Mouse (Mus musculus) left cerebral cortex, postnatal 14 days (tissue): Measurements from ENCODE around the gene Rbpjl. TPM values are rescaled to one million over a fixed set of nuclear protein-coding genes. Genes with fewer than 3 reads are reported as not detected.

Experiments used
- DNase-seq, 2 experiments: peaks; one replicate each; pipeline ENCODE4 v3.0.0; 2021 to 2022; ENCODE audit warnings: low spot score in 2 of 2, mixed read lengths in 1 of 2
- intact Hi-C: fragments of 180-260 bp; cut with DNase I; formaldehyde crosslinking; loops from one replicate; pipeline ENCODE4 v1.15.1; 2025
- microRNA-seq, 2 experiments: library from miRNA; unstranded; fragments of <30 nt; microRNA quantifications; one replicate each; pipeline ENCODE4 v1.2.0; 2022
- total RNA-seq, 2 experiments: library from RNA; stranded (reverse); gene quantifications; 2 replicates each; pipeline ENCODE4 v1.2.3; 2021

Gene Rbpjl
- total RNA-seq, 2 experiments from 2014 or later = 0.32 to 0.42 TPM

GRCm38 (mm10) chr2:164455421-164456190 is 52.7 kb downstream of the Rbpjl start:
- intact Hi-C loops = loop anchor here (2.0 to 10.0 kb wide), 2 partner anchors 39 to 109 kb away; partner anchors contain the start of gene Wfdc2
- DNase-seq = no peak

DNA sequence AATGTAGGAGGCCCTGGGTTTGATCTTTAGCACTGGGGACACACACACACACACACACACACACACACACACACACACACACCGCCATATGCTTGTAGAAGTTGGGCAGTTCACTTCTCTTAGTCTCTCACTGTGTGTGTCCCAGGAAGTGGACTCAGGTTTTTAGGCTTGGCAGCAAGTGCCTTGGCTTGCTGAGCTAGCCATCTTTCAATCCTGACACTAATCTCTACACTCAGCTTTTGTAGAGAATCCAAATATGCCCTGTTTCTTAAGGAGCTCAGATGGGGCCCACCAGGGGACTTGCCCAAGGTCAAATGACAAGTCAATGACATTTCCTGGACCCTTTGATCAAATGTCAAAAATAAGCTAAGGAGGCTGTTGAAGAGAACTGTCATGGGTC is 53.5 kb downstream of the Rbpjl start:
- intact Hi-C loops = loop anchor here (10.0 kb wide), 1 partner anchor 108 kb away; the partner anchor contains the start of gene Wfdc2
- DNase-seq = no peak

DNA sequence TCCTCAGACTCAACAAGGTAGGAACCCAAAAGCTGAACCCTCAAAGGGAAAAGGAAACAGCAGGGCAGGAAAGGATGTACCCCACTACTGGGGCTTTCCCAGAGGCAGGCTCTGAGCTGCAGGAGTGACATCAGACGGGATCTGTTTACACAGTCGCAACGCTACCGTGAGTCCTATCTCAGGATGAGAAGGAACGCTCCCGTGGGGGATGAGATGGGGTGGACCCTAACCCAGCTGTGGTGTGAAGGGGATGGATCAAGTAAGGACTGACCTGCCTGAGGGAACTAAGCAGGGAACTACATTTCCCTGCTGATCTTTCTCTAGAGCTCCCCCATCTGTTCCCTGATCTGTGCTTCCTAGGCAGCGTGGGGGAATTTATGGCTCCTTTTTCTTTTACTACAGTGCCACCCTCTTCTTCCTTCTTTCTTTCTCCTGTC is 53.9 kb downstream of the Rbpjl start, which contains the start of gene Sys1:
Gene Sys1, plus strand, starts transcription at position 101 of the 437 bp plus-strand sequence.
- intact Hi-C loops = loop anchor here (10.0 kb wide), 1 partner anchor 108 kb away; the partner anchor contains the start of gene Wfdc2
- DNase-seq = peak; percentile 36 to 44

DNA sequence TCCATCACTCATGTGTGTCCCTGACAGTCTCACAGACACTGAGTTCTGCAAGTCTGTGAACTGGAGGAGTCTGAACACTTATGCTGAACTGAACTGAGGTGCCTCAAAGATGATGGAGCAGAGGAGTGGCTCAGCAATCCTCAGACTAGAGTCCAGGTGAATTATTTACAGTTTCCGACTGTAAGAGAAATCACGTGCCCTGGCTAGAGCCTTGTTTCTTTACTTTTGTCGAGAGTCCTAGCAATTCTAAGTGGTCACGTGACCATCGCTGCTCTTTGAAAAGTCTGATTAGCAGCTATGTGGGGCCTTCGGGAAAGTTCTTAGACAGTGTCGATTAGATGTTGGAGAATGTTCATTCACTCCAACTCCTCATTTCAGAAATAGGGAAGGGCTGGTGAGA is 55.0 kb downstream of the Rbpjl start:
- no peak for DNase-seq
- intact Hi-C loops = loop anchor here (10.0 kb wide), 1 partner anchor 107 kb away; the partner anchor contains the start of gene Wfdc2

GRCm38 (mm10) chr2:164458535-164458934 is 55.6 kb downstream of the Rbpjl start:
- intact Hi-C loops = loop anchor here (10.0 kb wide), 1 partner anchor 106 kb away; the partner anchor contains the start of gene Wfdc2

DNA sequence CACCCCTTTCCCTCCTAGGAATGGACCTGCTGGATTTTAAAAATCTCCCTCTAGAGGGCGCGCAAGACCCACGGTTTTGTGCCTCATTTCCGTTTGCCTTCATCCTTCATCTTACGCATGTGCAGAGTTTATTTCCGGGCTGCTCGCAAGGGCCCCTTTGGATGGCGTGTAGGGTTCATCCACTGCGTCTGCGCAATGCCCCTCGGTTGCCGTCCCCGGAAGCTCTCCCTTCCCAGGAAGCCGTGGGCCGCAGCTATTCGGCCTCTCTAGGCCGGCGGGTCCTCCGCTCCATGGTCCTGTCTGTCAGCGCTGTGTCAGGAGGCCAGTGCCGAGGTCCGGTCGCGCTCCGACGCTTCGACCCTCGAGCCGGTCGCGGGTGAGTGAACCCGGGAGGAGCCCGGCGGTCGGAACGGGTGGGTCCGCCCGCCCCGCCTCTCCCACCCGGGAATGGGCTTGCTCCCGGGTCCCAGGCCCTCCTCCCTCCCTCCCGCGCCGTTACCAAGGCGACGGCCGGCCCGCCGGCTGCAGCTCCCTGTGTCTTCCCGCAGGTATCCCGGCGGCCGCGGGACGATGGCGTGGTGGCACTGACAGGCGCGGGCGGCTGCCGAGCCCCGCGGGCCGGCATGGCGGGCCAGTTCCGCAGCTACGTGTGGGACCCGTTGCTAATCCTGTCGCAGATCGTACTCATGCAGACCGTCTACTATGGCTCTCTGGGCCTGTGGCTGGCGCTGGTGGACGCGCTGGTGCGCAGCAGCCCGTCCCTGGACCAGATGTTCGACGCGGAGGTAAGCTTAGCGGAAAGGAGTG is 58.0 kb downstream of the Rbpjl start, which contains the start of gene Gm20458:
Gene Gm20458, plus strand, starts transcription at position 223 of the 807 bp plus-strand sequence.
- intact Hi-C loops = loop anchor here (2.0 kb wide), 1 partner anchor 36 kb away; the partner anchor contains the start of gene Pigt
- peak; percentile 97 to 98 for DNase-seq

More at GRCm38 (mm10) chr2:164458535-164458934, 55.6 kb downstream of the Rbpjl start:
- DNase-seq = no peak

Small RNA genes within 50 kb of the gene (microRNA-seq; reads per million reads assigned to microRNA genes)
- gene Mir7678 = 0 reads per million in 2 experiments

Other genes with a start within 250 kb of the Rbpjl start
- 10 to 100 TPM; 10.9 to 11.2 TPM for gene Kcns1, start 232.0 kb upstream of the Rbpjl start, total RNA-seq
- not detected for gene Wfdc5, start 220.4 kb upstream of the Rbpjl start, total RNA-seq
- not detected for gene Wfdc12, start 212.5 kb upstream of the Rbpjl start, total RNA-seq
- gene Wfdc15a, start 203.0 kb upstream of the Rbpjl start, total RNA-seq = not detected
- not detected for gene Wfdc15b, start 181.5 kb upstream of the Rbpjl start, total RNA-seq
- gene Svs2, start 164.7 kb upstream of the Rbpjl start, total RNA-seq = not detected
- not detected for gene Svs3b, start 146.5 kb upstream of the Rbpjl start, total RNA-seq
- gene Svs4, start 124.7 kb upstream of the Rbpjl start, total RNA-seq = not detected
- not detected for gene Svs3a, start 113.9 kb upstream of the Rbpjl start, total RNA-seq
- not detected for gene Svs6, start 86.4 kb upstream of the Rbpjl start, total RNA-seq
- gene Svs5, start 70.4 kb upstream of the Rbpjl start, total RNA-seq = not detected
- gene Slpi, start 14.0 kb upstream of the Rbpjl start, total RNA-seq = not detected
- gene Matn4, start 2.0 kb downstream of the Rbpjl start, total RNA-seq = 10 to 100 TPM; 13.4 to 15.0 TPM
- 10 to 100 TPM; 60.0 to 79.0 TPM for gene Sdc4, start 40.7 kb downstream of the Rbpjl start, total RNA-seq
- 10 to 100 TPM; 38.0 to 44.4 TPM for gene Sys1, start 53.8 kb downstream of the Rbpjl start, total RNA-seq
- 10 to 100 TPM in 1 of 2 experiments, 1 to 10 TPM in 1; 1.9 to 12.2 TPM for gene Gm20458, start 57.8 kb downstream of the Rbpjl start, total RNA-seq
- gene Trp53tg5, start 70.6 kb downstream of the Rbpjl start, total RNA-seq = not detected
- gene Dbndd2, start 83.0 kb downstream of the Rbpjl start, total RNA-seq = 100 to 1,000 TPM; 112 to 116 TPM
- 100 to 1,000 TPM; 115 to 122 TPM for gene Pigt, start 94.4 kb downstream of the Rbpjl start, total RNA-seq
- gene Wfdc2, start 159.3 kb downstream of the Rbpjl start, total RNA-seq = 1 to 10 TPM; 1.0 to 1.6 TPM
- not detected for gene Spint3, start 170.3 kb downstream of the Rbpjl start, total RNA-seq
- under 1 TPM; 0.72 to 0.92 TPM for gene Wfdc6a, start 182.3 kb downstream of the Rbpjl start, total RNA-seq
- gene Eppin, start 190.5 kb downstream of the Rbpjl start, total RNA-seq = not detected
- gene Wfdc6b, start 210.4 kb downstream of the Rbpjl start, total RNA-seq = not detected
- not detected for gene Wfdc8, start 210.5 kb downstream of the Rbpjl start, total RNA-seq
- not detected for gene Wfdc16, start 235.7 kb downstream of the Rbpjl start, total RNA-seq